ENCODE assay signal across 23 mouse cellular contexts in the genomic region with DNA sequence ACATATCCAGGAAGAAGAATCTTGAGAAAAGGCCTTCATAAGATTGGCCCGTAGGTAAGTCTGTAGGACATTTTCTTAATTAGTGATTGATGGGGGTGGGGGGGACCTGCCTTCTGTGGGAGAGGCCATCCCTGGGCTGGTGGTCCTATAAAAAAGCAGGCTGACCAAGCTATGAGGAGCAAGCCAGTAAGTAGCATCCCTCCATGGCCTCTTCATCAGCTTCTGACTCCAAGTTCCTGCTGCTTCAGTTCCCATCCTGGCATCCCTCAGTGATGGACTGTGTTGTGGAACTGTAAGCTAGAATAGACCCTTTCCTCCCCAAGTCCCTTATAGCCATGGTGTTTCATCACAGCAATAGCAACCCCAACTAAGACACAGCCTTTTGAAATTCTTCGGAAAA. TPM values are rescaled to one million over a fixed set of nuclear protein-coding genes. Genes with fewer than 3 reads are reported as not detected.
DNase-seq lines count a peak whose midpoint lies in the region; ATAC-seq and TF ChIP-seq lines count a peak whose summit lies in the region.
"Had no signal": no experiment of that assay in that cellular context is flagged by ENCODE, and none has a peak within 500 bp of the region (broad histone marks: within the 10 kb centered on the region; RNA-seq: fewer than 3 reads in every experiment).

No protein-coding gene starts in this region.

- H3K79me2 ChIP-seq in heart, adult 2 months (replicated peaks; ENCODE audit: control insufficient read depth, insufficient read depth, low read length) = no peaks in the 10 kb centered on the region

- intact Hi-C loops in heart, postnatal 10 days (cut with DNase I) = no loop called here
- intact Hi-C loops in heart, adult 2 months (cut with DNase I) = no loop called here

- peak; percentile 75 for DNase-seq in heart, adult 11 months
- DNase-seq in heart, postnatal 10 days = no peak
- peak; percentile 61 for DNase-seq in heart, embryonic 10.5 days (ENCODE audit: low spot score)
- DNase-seq in heart, adult 2 months = no peak
- peak; percentile 28 for DNase-seq in intestine, embryonic 14.5 days (ENCODE audit: low spot score)
- peak; percentile 2 for DNase-seq in stomach, postnatal 0 days (ENCODE audit: low spot score)
- DNase-seq in adrenal gland, postnatal 10 days = no peak
- DNase-seq: adrenal gland, adult 2 months; adrenal gland, adult 8-10 months; adrenal gland, postnatal 14 days; adrenal gland, postnatal 25 days; adrenal gland, postnatal 36 days; B cell, adult 2 months; cerebellum, adult 11 months; cerebellum, adult 11-12 months; cerebellum, adult 18-20 months had no signal

- TF ChIP-seq EP300 in heart, adult 2 months (IDR thresholded peaks at IDR 0.05; ENCODE audit: insufficient read depth, low read depth, low read length) = no peak
- TF ChIP-seq EP300 in stomach, postnatal 0 days (optimal IDR thresholded peaks at IDR 0.05) = no peak

- peaks cover 19% of the 10 kb centered on the region for H3K4me1 ChIP-seq in heart, embryonic 10.5 days
- H3K4me1 ChIP-seq in heart, adult 2 months (ENCODE audit: control insufficient read depth, insufficient read depth, low read length) = peaks cover 3% of the 10 kb centered on the region; the same call in 1 of the 2 replicates
- peaks cover 18% of the 10 kb centered on the region; the same call in 1 of the 2 replicates for H3K4me1 ChIP-seq in intestine, embryonic 14.5 days (replicated peaks; ENCODE audit: control insufficient read depth, insufficient read depth, low read length)
- peaks cover 11% of the 10 kb centered on the region for H3K4me1 ChIP-seq in intestine, embryonic 16.5 days (ENCODE audit: control insufficient read depth, insufficient read depth, low read length)
- no peaks in the 10 kb centered on the region for H3K4me1 ChIP-seq in stomach, postnatal 0 days (replicated peaks; ENCODE audit: control insufficient read depth, insufficient read depth)

- no peak overlapping the region for H3K27ac ChIP-seq in heart, embryonic 10.5 days
- no peak overlapping the region for H3K27ac ChIP-seq in heart, adult 2 months
- H3K27ac ChIP-seq in intestine, embryonic 14.5 days (ENCODE audit: low read depth) = no peak overlapping the region
- no peak overlapping the region for H3K27ac ChIP-seq in intestine, embryonic 16.5 days (ENCODE audit: low read length)
- 0 out of 2 replicates have a peak overlapping the region, but pooled peaks have one; percentile 8 for H3K27ac ChIP-seq in stomach, postnatal 0 days (replicated peaks)

- H3K27me3 ChIP-seq in heart, embryonic 10.5 days (ENCODE audit: insufficient read depth, poor library complexity, severe bottlenecking) = no peaks in the 10 kb centered on the region; the same call in 1 of the 2 replicates
- no peaks in the 10 kb centered on the region for H3K27me3 ChIP-seq in heart, adult 2 months (ENCODE audit: control insufficient read depth, insufficient read depth, low read length)
- no peaks in the 10 kb centered on the region for H3K27me3 ChIP-seq in intestine, embryonic 14.5 days (replicated peaks; ENCODE audit: control insufficient read depth, insufficient read depth, low read length)
- H3K27me3 ChIP-seq in intestine, embryonic 16.5 days (replicated peaks; ENCODE audit: control insufficient read depth, insufficient read depth, low read length) = no peaks in the 10 kb centered on the region
- H3K27me3 ChIP-seq in stomach, postnatal 0 days (ENCODE audit: control insufficient read depth, insufficient read depth, low read length) = no peaks in the 10 kb centered on the region
- H3K27me3 ChIP-seq: Patski had no signal

- no peaks in the 10 kb centered on the region for H3K36me3 ChIP-seq in heart, embryonic 10.5 days
- H3K36me3 ChIP-seq in heart, adult 2 months (ENCODE audit: control insufficient read depth, insufficient read depth, low read length) = no peaks in the 10 kb centered on the region
- no peaks in the 10 kb centered on the region for H3K36me3 ChIP-seq in intestine, embryonic 14.5 days (ENCODE audit: control insufficient read depth, insufficient read depth, low read length)
- H3K36me3 ChIP-seq in intestine, embryonic 16.5 days (ENCODE audit: control insufficient read depth, insufficient read depth, low read length) = no peaks in the 10 kb centered on the region
- H3K36me3 ChIP-seq in stomach, postnatal 0 days (ENCODE audit: control insufficient read depth, insufficient read depth, low read length) = no peaks in the 10 kb centered on the region
- H3K36me3 ChIP-seq: G1E had no signal

- H3K4me2 ChIP-seq in intestine, embryonic 14.5 days (ENCODE audit: low read length) = no peak overlapping the region
- no peak overlapping the region for H3K4me2 ChIP-seq in intestine, embryonic 16.5 days (ENCODE audit: low read depth, low read length)
- H3K4me2 ChIP-seq in stomach, postnatal 0 days (replicated peaks; ENCODE audit: low read depth) = no peak overlapping the region

- 88% methylated on average over 2 of the region's 2 CpGs for WGBS in heart, embryonic 10.5 days
- WGBS in heart, adult 2 months = 92% methylated on average over 2 of the region's 2 CpGs
- 92% methylated on average over 2 of the region's 2 CpGs for WGBS in intestine, embryonic 14.5 days
- WGBS in intestine, embryonic 16.5 days = 96% methylated on average over 2 of the region's 2 CpGs
- 88% methylated on average over 2 of the region's 2 CpGs for WGBS in stomach, postnatal 0 days

- H3K9ac ChIP-seq in heart, adult 2 months (ENCODE audit: low read depth, low read length) = no peak overlapping the region
- no peak overlapping the region for H3K9ac ChIP-seq in intestine, embryonic 14.5 days (ENCODE audit: low read length)
- H3K9ac ChIP-seq in intestine, embryonic 16.5 days (ENCODE audit: low read depth, low read length) = no peak overlapping the region
- no peak overlapping the region for H3K9ac ChIP-seq in stomach, postnatal 0 days (ENCODE audit: low read length)

- no peak for TF ChIP-seq POLR2A in heart, adult 2 months (IDR thresholded peaks at IDR 0.05; ENCODE audit: insufficient read depth, low read depth, low read length)

- TF ChIP-seq CTCF in heart, adult 2 months (IDR thresholded peaks at IDR 0.05) = no peak
- TF ChIP-seq CTCF in stomach, postnatal 0 days (IDR thresholded peaks at IDR 0.05; ENCODE audit: low read depth) = no peak

- no peak for ATAC-seq in intestine, embryonic 14.5 days (replicated peaks; ENCODE audit: low FRiP score, low TSS enrichment, low read depth)
- ATAC-seq in intestine, embryonic 16.5 days = no peak
- ATAC-seq in stomach, postnatal 0 days (ENCODE audit: low FRiP score, low TSS enrichment) = no peak
- ATAC-seq: activated CD4-positive, CD25-positive, alpha-beta regulatory T cell, adult 4 months; CD4-positive, CD25-positive, alpha-beta regulatory T cell, adult 4 months; Patski had no signal

- no peak overlapping the region for H3K4me3 ChIP-seq in heart, embryonic 10.5 days
- no peak overlapping the region for H3K4me3 ChIP-seq in heart, adult 2 months
- H3K4me3 ChIP-seq in intestine, embryonic 14.5 days (ENCODE audit: low read depth, low read length) = no peak overlapping the region
- H3K4me3 ChIP-seq in intestine, embryonic 16.5 days (ENCODE audit: low read length) = no peak overlapping the region
- H3K4me3 ChIP-seq in stomach, postnatal 0 days (ENCODE audit: low read depth, low read length) = no peak overlapping the region

- H3K9me3 ChIP-seq in heart, embryonic 10.5 days = no peaks in the 10 kb centered on the region
- no peaks in the 10 kb centered on the region for H3K9me3 ChIP-seq in intestine, embryonic 14.5 days (ENCODE audit: control insufficient read depth, low read length)
- no peaks in the 10 kb centered on the region for H3K9me3 ChIP-seq in intestine, embryonic 16.5 days (ENCODE audit: control insufficient read depth, low read length)
- H3K9me3 ChIP-seq in stomach, postnatal 0 days (ENCODE audit: control insufficient read depth, low read length) = no peaks in the 10 kb centered on the region
- H3K9me3 ChIP-seq: G1E had no signal

RNA-seq across cellular contexts. Expression of gene Col6a2, which starts 16.5 kb away (rescaled TPM):
- 100 to 1,000 TPM; 224 to 241 TPM for total RNA-seq in heart, postnatal 10 days (2021)
- 17.1 and 19.7 TPM in 2 replicates for polyA plus RNA-seq in heart, embryonic 10.5 days (2016; fragmentation: Nextera tagmentation; extraction: Ambion mirVana)
- 10 to 100 TPM; 36.0 to 65.5 TPM for total RNA-seq in heart, adult 2 months (2021)
- 70.2 and 89.7 TPM in 2 replicates for polyA plus RNA-seq in heart, adult 2 months (2012; rRNA removed)
- 164 and 184 TPM in 2 replicates for polyA plus RNA-seq in intestine, embryonic 14.5 days (2014; fragmentation: Nextera tagmentation; extraction: Ambion mirVana)
- polyA plus RNA-seq in intestine, embryonic 16.5 days (2015; fragmentation: Nextera tagmentation; extraction: Ambion mirVana) = 230 and 262 TPM in 2 replicates
- 145 TPM in 2 replicates for polyA plus RNA-seq in stomach, postnatal 0 days (2015; fragmentation: Nextera tagmentation; extraction: Ambion mirVana)
- 100 to 1,000 TPM; 136 to 144 TPM for total RNA-seq in adrenal gland, postnatal 10 days (2021)
- total RNA-seq: CH12.LX, MEL had no signal
- polyA plus RNA-seq: CD4-positive, CD25-positive, alpha-beta regulatory T cell, adult 4 months; G1E had no signal

Comparison
In these comparisons a context has a peak if more than half of its experiments do, and no peak if none do; other contexts are left out.
1. DNase-seq: peak in heart, adult 11 months (single experiment), heart, embryonic 10.5 days (single experiment), intestine, embryonic 14.5 days (single experiment) and stomach, postnatal 0 days (single experiment); none in heart, postnatal 10 days (0 of 2), heart, adult 2 months (0 of 2) and adrenal gland, postnatal 10 days (single experiment).